Mouse (Mus musculus): ENCODE data around the gene Irx3.

Gene Irx3

GRCm38 (mm10) chr8:91805254-91805671 lies 3.4 kb upstream of the Irx3 start:
- no peak for TF ChIP-seq GATA4 (IDR thresholded peaks at IDR 0.05; ENCODE audit: insufficient replicate concordance, low read length)

- TF ChIP-seq GATA4 (IDR thresholded peaks at IDR 0.05; ENCODE audit: insufficient replicate concordance, low read length) = no peak
These were observed 2.8 kb upstream of the Irx3 start for GRCm38 (mm10) chr8:91804403-91805253.

- TF ChIP-seq GATA4 (IDR thresholded peaks at IDR 0.05; ENCODE audit: insufficient replicate concordance, low read length) = no peak
These were observed 1.9 kb upstream of the Irx3 start for GRCm38 (mm10) chr8:91803515-91804402.

GRCm38 (mm10) chr8:91802401-91803322 lies 795 bp upstream of the Irx3 start:
- no peak for TF ChIP-seq GATA4 (IDR thresholded peaks at IDR 0.05; ENCODE audit: insufficient replicate concordance, low read length)

- no peak for TF ChIP-seq GATA4 (IDR thresholded peaks at IDR 0.05; ENCODE audit: insufficient replicate concordance, low read length)
These were observed 541 bp downstream of the Irx3 start for GRCm38 (mm10) chr8:91801241-91801811.

GRCm38 (mm10) chr8:91800523-91801240 lies 1.2 kb downstream of the Irx3 start:
- TF ChIP-seq GATA4 (IDR thresholded peaks at IDR 0.05; ENCODE audit: insufficient replicate concordance, low read length) = no peak

- no peak for TF ChIP-seq GATA4 (IDR thresholded peaks at IDR 0.05; ENCODE audit: insufficient replicate concordance, low read length)
These were observed 2.0 kb downstream of the Irx3 start for GRCm38 (mm10) chr8:91799681-91800522.

GRCm38 (mm10) chr8:91799016-91799581 lies 2.8 kb downstream of the Irx3 start:
- TF ChIP-seq GATA4 (IDR thresholded peaks at IDR 0.05; ENCODE audit: insufficient replicate concordance, low read length) = no peak

- no peak for TF ChIP-seq GATA4 (IDR thresholded peaks at IDR 0.05; ENCODE audit: insufficient replicate concordance, low read length)
These were observed 4.1 kb downstream of the Irx3 start for GRCm38 (mm10) chr8:91797626-91798271.

- no peak for TF ChIP-seq GATA4 (IDR thresholded peaks at IDR 0.05; ENCODE audit: insufficient replicate concordance, low read length)
These were observed 8.0 kb downstream of the Irx3 start for GRCm38 (mm10) chr8:91793846-91794245.

GRCm38 (mm10) chr8:91787194-91787895 lies 14.5 kb downstream of the Irx3 start:
- TF ChIP-seq GATA4 (IDR thresholded peaks at IDR 0.05; ENCODE audit: insufficient replicate concordance, low read length) = no peak

GRCm38 (mm10) chr8:91782940-91783339 lies 18.9 kb downstream of the Irx3 start:
- no peak for TF ChIP-seq GATA4 (IDR thresholded peaks at IDR 0.05; ENCODE audit: insufficient replicate concordance, low read length)
